Mouse (Mus musculus) CD4-positive, CD25-positive, alpha-beta regulatory T cell, adult 4 months (primary cell): ENCODE measurements around the gene Cstf1. TPM values are rescaled to one million over a fixed set of nuclear protein-coding genes. Genes with fewer than 3 reads are reported as not detected.

Experiments
- ATAC-seq: one replicate; pipeline ENCODE4 v1.8.0; 2017
- polyA plus RNA-seq, 2 experiments: library from polyadenylated mRNA; unstranded; fragments of 100-300 nt; shearing (Covaris generic); gene quantifications; one replicate each; pipeline ENCODE4 v1.2.1; 2017

The Cstf1 gene
- 10 to 100 TPM; 37.0 to 48.5 TPM for polyA plus RNA-seq

DNA sequence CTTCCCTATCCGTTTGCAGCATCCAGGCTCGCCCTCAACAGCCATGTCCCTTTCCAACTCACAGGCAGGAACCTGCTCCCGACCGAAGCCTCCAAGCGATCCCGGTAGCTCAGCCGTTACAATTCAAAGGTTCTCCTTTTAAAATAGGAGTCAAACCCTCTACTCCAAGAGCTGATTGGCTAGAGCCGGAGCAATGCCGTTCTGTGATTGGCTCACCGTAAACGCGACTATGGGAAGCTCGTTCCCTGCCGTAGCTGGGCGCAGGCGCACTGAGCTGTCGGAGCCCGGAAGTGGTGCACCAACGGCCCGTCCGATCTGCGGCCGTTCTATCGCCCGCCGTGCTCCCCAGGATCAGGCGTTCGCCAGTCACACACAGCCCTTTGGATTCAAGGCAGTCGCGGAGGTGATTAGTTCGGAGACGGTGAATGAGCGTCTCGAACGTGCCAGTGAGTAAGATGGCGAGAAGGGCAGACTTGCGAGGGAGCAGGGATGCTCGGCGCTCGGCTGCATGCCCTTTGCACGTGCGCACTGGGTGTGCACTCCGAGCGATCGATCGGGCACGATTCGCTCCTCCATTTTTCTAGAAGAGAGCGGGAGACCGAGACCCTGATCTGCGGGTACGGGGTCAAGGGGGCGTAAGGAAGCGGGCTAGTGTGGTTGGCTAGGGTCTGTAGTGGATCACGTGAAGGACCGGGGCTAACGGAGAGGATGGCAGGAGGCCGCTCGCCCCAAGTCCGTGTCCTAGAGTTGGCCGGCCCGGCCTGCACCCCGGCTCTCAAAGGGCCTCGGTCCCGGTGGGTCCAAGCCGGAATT is at the start of gene Cstf1, which contains the start of gene Aurka:
TSS of gene Cstf1 (plus strand) at position 271 of the 813 bp plus-strand sequence.
TSS of gene Aurka (minus strand) at position 125 of the 813 bp plus-strand sequence.
- ATAC-seq: peak; percentile 97

DNA sequence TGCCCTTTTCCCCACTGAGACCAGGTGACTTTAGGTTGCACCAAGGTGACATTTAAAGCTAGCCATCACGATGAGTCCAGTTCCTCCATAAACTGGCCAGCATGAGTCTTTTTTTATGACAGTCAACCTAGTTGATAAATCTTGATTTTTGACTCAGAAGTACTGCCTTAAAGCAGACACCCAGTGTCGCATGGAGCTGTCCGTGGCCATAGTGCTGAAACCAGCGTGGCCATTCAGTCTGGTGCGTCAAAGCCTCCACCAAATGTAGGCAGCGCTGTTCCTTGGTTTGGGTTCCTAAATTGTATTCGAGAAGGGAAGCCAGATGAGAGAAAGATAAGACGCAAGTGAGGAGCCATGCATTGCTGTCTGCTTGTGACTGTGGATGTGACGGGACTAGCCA is 49.6 kb upstream of the Cstf1 start:
- ATAC-seq: no peak

DNA sequence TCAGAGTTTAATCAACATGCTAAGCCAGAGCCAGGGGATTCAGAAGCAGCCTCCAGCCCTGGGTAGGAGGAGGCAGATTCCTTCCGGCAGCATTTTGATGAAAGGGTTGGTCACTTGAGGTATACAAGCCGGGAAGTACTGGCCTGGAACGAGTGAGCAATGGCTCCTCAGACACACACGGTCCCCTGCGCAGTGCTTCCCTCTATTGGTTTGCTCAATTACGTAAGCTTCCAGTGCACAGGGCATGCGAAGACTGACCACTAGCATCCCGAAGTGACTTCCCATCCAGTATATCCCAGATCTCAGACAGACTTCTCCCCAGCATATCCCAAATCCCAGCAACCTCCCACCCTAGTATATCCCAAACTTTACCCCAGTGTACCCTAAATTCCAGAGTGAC is 42.2 kb upstream of the Cstf1 start:
- ATAC-seq: no peak

DNA sequence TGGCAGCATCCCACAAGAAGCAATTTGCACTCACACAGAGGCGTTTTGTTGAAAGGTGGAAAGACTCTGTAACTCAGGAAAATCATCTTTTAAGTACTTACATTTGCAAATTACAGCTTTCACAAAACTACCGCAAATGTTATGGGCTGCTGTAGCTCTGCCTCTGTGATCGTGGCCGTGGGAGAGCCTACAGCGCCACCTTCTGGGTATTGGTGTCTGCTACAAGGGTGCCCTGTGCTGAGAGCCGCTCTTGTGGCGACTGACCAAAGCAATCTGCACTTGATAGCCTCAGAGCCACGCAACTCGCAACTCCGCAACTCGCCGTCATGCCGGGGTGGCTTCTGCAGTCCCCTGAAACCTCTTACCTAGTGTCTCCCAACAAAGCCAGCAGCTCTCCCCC is 41.3 kb upstream of the Cstf1 start:
- no peak for ATAC-seq

DNA sequence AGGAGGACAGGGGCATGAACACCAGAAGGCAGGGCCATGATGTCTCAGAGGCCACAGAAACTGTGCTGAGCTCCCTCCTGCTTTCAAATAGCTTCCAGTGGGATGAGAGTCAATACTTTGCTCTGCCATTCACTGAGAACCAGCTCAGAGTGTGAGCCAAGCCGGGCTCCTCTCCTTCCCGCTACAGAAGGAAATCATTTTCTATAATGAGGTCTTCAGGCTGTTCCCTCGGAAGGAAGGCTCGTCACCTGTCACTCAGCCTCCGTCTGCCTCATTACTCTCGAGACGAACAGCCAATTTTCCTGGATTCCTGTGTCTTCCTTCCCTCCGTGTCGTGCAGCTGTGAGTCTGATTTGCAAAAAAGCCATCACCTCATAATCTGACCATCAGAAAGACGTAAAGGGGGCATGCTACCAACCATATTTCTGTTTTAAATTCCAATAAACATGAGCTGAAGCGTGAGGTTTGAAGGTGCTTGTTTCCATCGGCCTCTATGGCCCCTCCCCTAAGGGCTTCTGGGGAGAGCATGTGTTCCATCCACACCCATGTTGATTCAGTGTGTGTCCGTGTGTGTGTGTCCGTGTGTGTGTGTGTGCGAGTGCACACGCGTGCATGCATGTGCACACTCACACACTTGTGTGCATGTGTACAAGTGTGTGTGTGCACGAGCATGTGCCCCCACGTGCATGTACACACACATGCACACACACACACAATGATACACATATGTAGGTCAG is 32.1 kb upstream of the Cstf1 start:
- no peak for ATAC-seq

DNA sequence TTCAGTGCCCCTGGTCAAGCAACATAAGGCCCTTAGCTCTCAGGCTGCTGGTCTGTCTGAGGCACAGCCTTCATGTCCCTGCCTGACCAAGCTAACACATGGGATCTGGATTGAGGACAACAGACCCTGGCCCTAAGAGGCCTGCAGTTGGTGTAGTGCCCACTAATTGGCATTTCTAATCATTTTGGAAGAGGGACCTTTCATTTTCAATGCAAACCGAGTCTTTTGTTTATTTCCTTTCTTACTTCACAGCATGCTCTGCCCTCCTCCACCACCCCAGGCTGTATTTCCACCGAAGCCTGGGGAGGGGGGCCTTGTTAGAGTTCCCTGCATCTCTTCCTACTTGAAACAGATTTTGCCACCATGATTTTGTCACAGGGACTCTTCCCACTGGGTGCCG is 29.5 kb upstream of the Cstf1 start:
- ATAC-seq: no peak

DNA sequence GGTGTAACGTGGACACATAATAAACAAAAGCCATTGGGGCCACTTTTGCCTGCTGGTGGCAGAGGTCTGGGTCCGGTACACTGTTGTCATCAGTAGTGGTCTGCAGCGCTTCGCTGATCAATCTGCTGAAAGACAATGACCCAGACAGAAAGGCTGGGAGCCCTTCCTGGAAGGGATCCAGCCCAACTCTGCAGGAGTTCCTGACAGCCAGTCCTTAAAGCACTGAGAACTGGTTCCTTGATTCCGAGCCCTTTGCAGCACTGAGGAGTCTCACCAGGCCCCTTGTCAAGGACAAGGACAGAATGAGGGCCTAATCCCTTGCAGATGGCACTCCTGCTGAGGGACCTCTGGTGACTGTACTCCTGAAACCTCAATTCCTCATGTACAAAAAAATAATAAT is 28.9 kb upstream of the Cstf1 start:
- no peak for ATAC-seq

DNA sequence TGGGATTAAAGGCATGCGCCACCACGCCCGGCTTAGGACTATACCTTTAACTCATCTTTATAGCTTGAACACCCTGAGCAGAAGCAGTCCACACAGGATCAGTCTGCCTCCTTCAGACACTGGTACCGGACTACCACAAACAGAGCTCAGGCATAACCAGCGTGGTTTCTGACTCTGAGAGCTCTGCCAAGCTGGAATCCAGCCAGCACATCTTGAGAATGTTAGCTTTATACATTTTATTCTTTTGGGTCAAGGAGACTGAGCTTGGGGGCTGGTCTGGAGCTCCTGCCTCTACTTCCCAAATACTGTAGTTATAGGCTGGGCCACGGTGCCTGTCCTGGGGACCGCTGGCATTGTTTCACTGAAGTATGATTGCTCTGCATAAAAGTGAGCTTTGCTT is 26.7 kb upstream of the Cstf1 start:
- ATAC-seq: no peak

DNA sequence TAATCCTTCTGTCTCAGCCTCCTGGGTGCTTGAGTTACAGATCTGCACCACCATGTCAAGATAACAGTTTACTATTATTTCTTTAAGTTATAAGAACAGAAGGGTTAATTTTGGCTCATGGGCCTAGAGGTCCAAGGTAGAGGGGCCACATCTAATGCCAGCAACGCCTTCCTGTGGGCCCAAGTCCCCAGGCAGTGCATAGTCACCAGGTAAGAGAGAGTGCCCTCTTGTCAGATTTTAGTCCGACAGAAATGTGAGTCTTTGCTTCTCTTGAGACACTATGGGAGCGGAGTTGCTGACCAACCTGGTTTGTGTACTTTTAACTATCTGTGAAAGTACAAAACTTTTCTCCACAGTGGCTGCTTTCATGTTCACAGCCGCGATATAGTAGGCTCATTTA is 25.8 kb upstream of the Cstf1 start:
- no peak for ATAC-seq

DNA sequence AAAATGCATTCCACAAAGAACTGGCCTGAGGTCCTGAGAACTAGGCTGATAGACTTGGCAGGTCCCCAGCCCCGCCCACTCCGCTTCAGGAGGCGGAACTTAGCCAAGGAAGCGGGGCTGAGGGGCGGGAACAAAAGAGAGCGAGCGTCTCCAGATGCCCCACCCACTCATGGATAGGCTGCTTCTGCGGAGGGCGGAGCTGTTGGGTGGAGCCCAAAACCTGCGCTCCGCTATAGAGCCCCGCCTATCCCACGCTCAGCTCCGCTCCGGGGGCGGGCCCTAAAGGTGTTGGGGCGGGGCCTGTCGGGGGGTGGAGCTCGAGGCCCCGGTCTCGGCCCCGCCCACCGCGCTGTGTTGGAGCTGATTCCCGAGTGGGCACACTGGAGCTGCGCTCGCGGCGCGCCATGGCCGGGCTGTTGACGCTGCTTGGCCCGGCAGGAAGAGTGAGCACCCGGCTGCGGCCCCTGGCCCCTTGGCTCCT is 25.2 kb upstream of the Cstf1 start, which contains the start of gene Fam210b:
TSS of gene Fam210b (plus strand) at position 308 of the 481 bp plus-strand sequence.
- ATAC-seq: peak; percentile 99

DNA sequence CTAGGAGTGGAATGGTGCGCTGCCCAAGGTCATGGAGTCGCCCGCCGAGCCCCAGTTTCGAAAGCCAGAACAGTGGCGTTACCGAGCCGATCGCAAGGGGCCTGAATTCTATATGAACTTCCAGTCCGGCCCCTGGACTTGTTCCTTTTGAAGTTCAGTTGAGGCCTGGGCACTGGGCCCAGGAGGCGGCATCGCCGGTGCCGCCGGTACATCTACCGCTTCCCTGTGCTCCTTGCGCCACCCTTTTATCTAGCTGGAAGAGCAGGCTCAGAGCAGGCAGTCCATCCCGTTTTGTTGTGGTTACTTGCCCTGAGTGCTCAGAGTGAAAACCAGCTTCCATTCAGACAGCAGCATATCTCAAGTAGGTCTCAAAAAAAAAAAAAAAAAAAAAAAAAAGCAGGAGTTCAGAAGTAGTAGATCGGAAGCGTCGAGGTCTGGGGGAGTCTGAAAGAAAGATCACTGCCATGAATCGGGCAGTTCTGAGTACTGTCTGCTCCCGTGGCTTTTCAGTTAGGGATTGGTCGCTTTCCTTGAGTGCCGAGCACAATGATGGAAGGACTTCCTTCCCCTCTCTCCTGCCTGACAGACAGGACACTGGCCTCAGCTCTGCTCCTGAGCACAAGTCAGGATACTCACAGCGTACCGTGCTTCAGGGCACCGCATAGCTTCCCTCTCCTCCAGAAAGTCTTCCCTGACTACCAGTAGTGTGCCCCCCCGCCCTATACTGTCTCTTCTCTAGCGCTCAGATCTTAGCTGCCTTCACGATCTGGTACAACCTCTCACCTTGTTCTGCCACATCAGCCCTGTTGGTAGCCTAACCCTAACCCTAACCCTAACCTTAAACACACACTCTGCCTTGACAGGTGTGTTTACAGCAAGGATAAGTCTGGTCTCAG is 24.2 kb upstream of the Cstf1 start:
- no peak for ATAC-seq

DNA sequence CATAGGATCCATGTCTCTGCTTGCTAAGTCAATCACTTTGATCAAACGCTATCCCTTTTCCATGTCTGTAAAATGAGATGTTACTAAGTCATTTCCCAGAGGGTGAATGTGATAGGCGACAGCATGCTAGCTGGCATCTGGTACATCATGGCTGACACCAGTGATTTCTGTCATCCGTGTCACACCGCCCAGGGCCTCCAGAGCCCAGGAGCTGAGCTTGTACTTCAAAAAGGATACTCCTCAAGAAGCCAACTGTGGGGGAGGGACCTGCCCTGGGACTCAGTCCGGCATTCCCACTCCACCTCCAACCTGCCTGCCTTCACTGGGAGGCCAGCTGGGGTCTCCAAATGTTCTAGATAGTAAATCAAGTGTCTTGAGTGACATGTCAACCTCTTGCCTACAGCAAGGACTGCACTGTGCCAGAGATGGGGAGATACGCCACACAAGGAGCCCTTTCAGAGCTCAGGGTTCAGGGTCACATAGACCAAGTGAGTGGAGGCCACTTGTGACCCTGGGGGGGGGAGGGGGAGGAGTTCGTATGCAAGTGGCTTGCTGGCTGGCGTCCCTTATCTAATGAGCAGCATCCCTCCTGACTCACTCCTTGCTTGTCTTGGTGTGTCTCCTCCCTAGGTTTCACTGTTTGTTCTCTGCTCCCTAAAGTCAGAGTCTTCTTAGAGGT is 23.4 kb upstream of the Cstf1 start:
- no peak for ATAC-seq

DNA sequence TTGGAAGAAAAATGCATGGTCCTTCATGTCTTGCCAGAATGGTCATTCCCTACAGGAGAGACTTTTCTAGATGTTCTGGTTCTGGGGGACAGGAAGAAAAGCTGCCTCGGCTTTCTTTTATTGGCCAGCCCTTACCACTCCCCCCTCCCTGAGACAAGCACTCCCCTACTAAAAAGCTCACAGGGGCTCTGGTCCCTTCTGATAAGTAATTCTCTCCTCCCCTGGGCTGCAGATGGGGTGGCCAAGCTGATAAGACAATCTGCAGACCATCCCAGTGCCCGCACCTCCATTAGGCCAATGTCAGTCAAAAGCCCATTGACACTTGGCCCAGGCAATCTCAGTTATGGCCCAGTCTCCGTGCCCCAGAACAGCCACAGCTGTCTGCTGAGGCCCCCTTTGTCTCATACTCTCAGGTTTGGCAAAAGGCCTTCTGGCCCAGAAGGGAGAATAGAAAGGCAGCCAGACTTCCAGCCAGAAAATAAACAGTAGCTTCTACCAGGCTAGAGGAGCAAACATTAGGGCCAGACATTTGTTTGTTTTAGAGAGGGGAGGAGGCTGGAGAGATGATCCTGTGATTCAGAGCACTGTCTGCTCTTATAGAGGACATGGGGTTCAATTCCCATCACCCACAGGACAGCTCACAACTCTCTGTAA is 22.1 kb upstream of the Cstf1 start:
- no peak for ATAC-seq

DNA sequence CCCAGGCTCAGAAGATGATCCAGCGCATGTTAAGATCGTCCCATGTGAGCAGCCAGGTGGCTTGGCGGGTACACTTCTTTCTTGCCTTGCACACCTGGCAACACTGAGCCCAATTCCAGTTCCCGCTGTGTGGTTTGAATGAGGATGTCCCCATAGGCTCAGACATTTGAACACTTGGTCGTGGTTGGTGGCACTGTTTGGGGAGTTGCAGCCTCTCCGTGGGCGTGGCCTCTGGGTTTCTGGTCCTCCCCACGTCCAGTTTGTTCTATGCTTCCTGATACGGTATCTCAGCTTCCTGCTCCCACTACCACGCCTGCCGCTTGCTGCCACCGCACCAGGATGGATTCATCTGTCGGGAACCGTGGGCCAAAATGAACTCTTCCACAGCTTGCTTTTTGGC is 20.7 kb upstream of the Cstf1 start:
- ATAC-seq: no peak

DNA sequence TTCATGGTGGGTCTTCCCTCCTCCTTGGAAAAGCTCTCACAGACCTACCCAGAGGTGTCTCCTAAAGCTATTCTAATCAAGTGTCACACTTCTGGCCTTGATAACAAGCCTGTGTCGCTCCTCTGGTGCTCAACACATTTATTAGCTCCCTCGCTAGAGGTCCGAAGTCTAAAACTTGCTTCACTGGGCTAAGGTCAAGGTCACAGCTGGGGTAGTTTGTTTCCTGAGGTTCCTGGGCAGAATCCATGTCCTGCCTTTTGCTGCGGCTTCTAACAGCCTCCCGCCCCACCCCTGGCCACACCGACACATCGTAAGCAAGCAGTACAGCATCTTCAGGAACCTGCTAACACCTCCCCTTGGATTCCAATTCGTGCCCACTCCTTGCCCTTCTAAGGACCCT is 19.7 kb upstream of the Cstf1 start:
- ATAC-seq: no peak

DNA sequence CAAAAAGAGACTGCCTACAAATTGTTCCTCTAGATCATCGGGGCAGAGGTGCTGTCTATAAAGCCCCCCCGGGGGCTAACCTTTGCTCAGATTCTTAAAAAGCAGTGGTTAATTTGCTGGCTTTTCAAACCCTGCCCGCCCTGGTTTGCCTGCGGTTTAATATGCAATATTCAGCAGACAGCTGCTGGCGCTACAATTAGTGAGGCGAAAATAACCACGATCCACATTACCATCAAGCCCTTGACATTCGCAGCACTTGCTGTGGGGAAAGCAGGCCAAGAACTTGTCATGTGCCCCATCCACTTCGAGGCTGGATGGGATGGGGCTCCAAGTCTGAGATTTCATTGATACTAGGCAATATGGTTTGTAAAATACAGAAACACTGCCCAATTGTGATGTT is 17.3 kb upstream of the Cstf1 start:
- ATAC-seq: no peak

DNA sequence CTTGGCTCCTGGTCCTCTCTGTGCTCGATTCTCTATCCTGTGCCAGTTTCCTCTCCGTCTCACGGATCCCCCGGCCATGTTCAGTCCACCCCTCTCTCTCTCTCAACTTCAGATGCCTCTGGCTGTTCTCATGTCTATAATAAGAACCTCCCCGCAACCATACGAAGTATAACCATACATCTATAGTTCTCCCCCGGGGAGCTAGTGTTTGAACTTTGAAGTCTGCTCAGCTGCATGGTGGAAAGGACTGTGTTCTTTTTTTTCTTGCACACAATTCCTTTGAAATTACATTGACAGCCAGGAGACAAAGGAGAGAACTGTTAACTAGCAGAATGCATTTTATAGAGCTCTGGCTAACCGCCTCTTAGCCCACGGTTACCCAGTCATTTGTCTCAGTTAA is 15.7 kb upstream of the Cstf1 start:
- no peak for ATAC-seq

DNA sequence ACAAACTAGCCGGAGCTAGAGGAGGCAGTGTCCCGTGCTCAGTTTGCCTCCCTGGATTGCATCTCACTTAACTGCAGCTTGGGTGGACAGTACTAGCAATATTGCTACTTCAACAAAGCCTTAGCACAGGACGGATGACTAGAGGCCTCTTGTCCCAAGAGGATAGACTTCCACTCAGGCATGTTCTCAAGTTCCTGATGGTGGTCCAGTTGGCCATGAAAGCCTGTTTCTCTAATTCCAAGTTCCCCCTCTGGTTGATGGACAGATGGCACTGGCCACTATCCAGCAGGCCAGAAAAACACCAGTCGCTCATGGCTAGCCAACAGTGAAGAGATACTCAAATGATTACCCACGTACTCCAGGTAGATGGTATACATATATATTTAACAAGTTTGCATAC is 14.6 kb upstream of the Cstf1 start:
- no peak for ATAC-seq

DNA sequence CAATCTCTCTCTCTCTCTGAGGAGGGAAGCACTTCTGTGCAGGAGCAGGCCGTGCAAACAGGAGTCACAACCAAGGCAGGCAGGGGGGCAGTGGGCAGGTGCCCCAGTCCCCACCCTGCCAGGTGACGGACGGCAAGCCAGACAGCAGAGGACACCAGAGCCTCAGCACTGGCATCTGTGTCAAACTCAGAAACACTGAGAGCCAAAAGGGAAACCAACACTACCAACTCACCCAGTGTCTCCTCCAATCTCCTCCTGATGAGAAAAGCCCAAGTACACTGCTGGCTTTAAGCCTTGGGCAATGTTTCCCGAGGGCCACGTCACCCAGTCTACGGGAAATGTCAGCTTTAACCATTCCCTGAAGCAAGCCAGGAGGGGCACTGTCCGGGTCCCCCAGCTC is 7.3 kb upstream of the Cstf1 start:
- no peak for ATAC-seq

DNA sequence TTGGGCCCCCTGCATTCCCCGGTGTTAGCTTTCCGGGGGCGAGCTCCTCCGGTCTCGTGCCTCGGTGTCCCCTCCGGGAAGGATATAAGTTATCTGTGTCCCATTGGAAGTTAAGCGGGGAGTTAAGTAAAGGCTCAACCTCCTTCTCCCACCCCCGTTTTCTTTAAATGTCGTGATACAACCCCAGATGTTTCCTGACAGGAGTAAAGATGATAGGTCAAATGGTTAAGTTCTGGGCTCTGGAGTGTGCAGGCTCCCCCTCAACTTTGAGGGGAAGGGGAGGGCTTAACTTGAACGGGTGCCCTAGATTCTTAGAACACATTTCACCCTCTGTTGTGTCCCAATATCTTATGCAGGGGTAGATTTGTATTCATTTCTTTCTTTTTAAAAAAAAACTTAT is 777 bp downstream of the Cstf1 start:
- no peak for ATAC-seq

DNA sequence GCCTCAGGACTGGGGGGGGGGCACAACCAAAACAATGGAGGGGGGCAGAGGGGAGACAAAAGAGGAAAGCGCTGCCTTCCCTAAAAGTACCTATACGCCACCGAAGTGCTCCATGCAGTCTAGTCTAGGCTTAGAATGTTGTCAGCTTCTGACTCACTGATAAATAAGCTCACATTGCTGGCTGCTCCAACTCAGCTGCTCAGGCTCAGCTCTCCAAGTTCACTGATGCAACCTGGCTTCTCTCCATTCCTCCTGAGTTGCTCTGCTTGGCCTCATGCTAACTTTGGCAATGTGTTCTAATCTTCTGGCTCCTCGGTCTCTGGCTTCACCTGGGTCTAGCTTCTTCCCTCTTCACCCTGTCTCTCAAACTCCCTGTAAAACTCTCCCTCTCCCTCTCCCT is 6.1 kb downstream of the Cstf1 start:
- ATAC-seq: no peak
